Mouse (Mus musculus) liver, postnatal 0 days (tissue): Measurements from ENCODE around the gene Wdr17.

Experiments used
- CTCF ChIP-seq: sonication (generic); IDR thresholded peaks from 2 replicates; pipeline ENCODE4 v1.5.1; 2016; ENCODE audit warnings: antibody characterized with exemption, low read depth
- EP300 ChIP-seq: IDR thresholded peaks from 2 replicates; pipeline ENCODE4 v1.6.1; 2016; ENCODE audit warnings: antibody characterized with exemption, low read depth, mild to moderate bottlenecking

GRCm38 (mm10) chr8:54777012-54777411 lies 110.0 kb downstream of the Wdr17 start:
- TF ChIP-seq CTCF (no peak), EP300 (no peak)
